Mouse (Mus musculus) ES-Bruce4 (cell line): ENCODE measurements around the gene Lca5l.

Source experiments
- CTCF ChIP-seq: IDR thresholded peaks from one replicate; pipeline ENCODE4 v1.8.1; 2011; ENCODE audit warnings: low read depth, low read length
- EP300 ChIP-seq: IDR thresholded peaks from 2 replicates; pipeline ENCODE4 v1.6.1; 2011; ENCODE audit warnings: low read depth, low read length; ENCODE audit not compliant: insufficient read depth
- POLR2A ChIP-seq: IDR thresholded peaks from one replicate; pipeline ENCODE4 v1.8.1; 2011; ENCODE audit warnings: low read length; ENCODE audit not compliant: insufficient read depth

- no peak for TF ChIP-seq POLR2A
- TF ChIP-seq CTCF = no peak
- TF ChIP-seq EP300 = no peak
Measured at GRCm38 (mm10) chr16:96199913-96200701, 8.0 kb upstream of the Lca5l start, which contains the start of gene Sh3bgr.
